Mouse (Mus musculus) C2C12 (cell line): ENCODE results near the gene Acvrl1. TPM values are rescaled to one million over a fixed set of nuclear protein-coding genes. Genes with fewer than 3 reads are reported as not detected.
A peak's percentile ranks its signal among the peaks of the same experiment; 100 is the strongest.

Source experiments
- H3K27me3 ChIP-seq: one replicate; pipeline ENCODE4 v1.6.1; 2011; ENCODE audit not compliant: control insufficient read depth, insufficient read depth, insufficient read length
- H3K36me3 ChIP-seq: one replicate; pipeline ENCODE4 v1.6.1; 2011; ENCODE audit not compliant: control insufficient read depth, insufficient read depth
- H3K4me3 ChIP-seq: one replicate; pipeline ENCODE4 v1.5.1; 2011; ENCODE audit warnings: mild to moderate bottlenecking, control low read depth; ENCODE audit not compliant: poor library complexity, insufficient read depth, severe bottlenecking
- H3K79me2 ChIP-seq: one replicate; pipeline ENCODE4 v1.6.1; 2011; ENCODE audit not compliant: control insufficient read depth, insufficient read depth
- H3K79me3 ChIP-seq: one replicate; pipeline ENCODE4 v1.6.1; 2011; ENCODE audit warnings: low read depth, control low read depth
- H3ac ChIP-seq: one replicate; pipeline ENCODE3; 2011; ENCODE audit warnings: low read depth; ENCODE audit not compliant: control insufficient read depth, insufficient read length
- CEBPB ChIP-seq: IDR thresholded peaks from one replicate; pipeline ENCODE4 v1.6.1; 2011; ENCODE audit warnings: low read depth, mild to moderate bottlenecking, control low read depth, moderate library complexity
- CTCF ChIP-seq: IDR thresholded peaks from one replicate; pipeline ENCODE4 v1.5.1; 2011; ENCODE audit not compliant: control insufficient read depth, insufficient read depth, insufficient read length
- FOSL1 ChIP-seq: IDR thresholded peaks from one replicate; pipeline ENCODE4 v1.8.0; 2011; ENCODE audit warnings: mild to moderate bottlenecking, low read length; ENCODE audit not compliant: poor library complexity, insufficient read depth, severe bottlenecking
- MAX ChIP-seq: IDR thresholded peaks from one replicate; pipeline ENCODE4 v1.6.1; 2011; ENCODE audit warnings: mild to moderate bottlenecking, control low read depth
- MYOD1 ChIP-seq: IDR thresholded peaks from one replicate; pipeline ENCODE4 v1.6.1; 2011; ENCODE audit warnings: low read depth; ENCODE audit not compliant: control insufficient read depth, insufficient read length
- MYOG ChIP-seq: IDR thresholded peaks from one replicate; pipeline ENCODE4 v1.6.1; 2011; ENCODE audit not compliant: control insufficient read depth, insufficient read length; ENCODE audit errors: extremely low read depth
- USF1 ChIP-seq: IDR thresholded peaks from one replicate; pipeline ENCODE4 v1.6.1; 2011; ENCODE audit warnings: low read depth, mild to moderate bottlenecking, control low read depth, moderate library complexity
- polyA plus RNA-seq: library from polyadenylated mRNA; unstranded; fragments of >200 nt; fragmentation: generic; extraction: Trizol; gene quantifications from one replicate; pipeline ENCODE4 v1.2.1, GENCODE M21; 2012; ENCODE audit warnings: missing spikeins

Gene Acvrl1
- polyA plus RNA-seq, 1 experiment: 0.05 TPM

GRCm38 (mm10) chr15:101084499-101084898 lies 43.8 kb upstream of the Acvrl1 start:
- Histone ChIP-seq H3K79me2 (no peaks in the 10 kb centered on the region), H3ac (no peak overlapping the region), H3K27me3 (peaks cover 48% of the 10 kb centered on the region), H3K4me3 (no peak overlapping the region), H3K36me3 (no peaks in the 10 kb centered on the region), H3K79me3 (no peaks in the 10 kb centered on the region)
- TF ChIP-seq MAX: no peak
- no peak for TF ChIP-seq CTCF
- no peak for TF ChIP-seq CEBPB
- no peak for TF ChIP-seq MYOD1
- no peak for TF ChIP-seq USF1
- TF ChIP-seq FOSL1: no peak
- no peak for TF ChIP-seq MYOG

- Histone ChIP-seq H3K36me3 (no peaks in the 10 kb centered on the region), H3ac (no peak overlapping the region), H3K4me3 (no peak overlapping the region), H3K79me2 (no peaks in the 10 kb centered on the region), H3K79me3 (no peaks in the 10 kb centered on the region), H3K27me3 (peaks cover 40% of the 10 kb centered on the region)
- no peak for TF ChIP-seq CTCF
Measured at GRCm38 (mm10) chr15:101086451-101086850, 41.9 kb upstream of the Acvrl1 start.

GRCm38 (mm10) chr15:101086956-101087355 lies 41.4 kb upstream of the Acvrl1 start:
- H3K4me3 ChIP-seq: no peak overlapping the region
- H3K27me3 ChIP-seq: peaks cover 43% of the 10 kb centered on the region
- no peaks in the 10 kb centered on the region for H3K36me3 ChIP-seq
- TF ChIP-seq MAX: no peak
- TF ChIP-seq CEBPB: peak; percentile 50
- no peaks in the 10 kb centered on the region for H3K79me3 ChIP-seq
- H3ac ChIP-seq: no peak overlapping the region
- H3K79me2 ChIP-seq: no peaks in the 10 kb centered on the region

- Histone ChIP-seq H3ac (no peak overlapping the region), H3K79me3 (no peaks in the 10 kb centered on the region), H3K27me3 (peaks cover 47% of the 10 kb centered on the region), H3K4me3 (no peak overlapping the region), H3K36me3 (no peaks in the 10 kb centered on the region), H3K79me2 (no peaks in the 10 kb centered on the region)
- TF ChIP-seq MAX: no peak
- no peak for TF ChIP-seq USF1
- TF ChIP-seq MYOG: no peak
- no peak for TF ChIP-seq CEBPB
- no peak for TF ChIP-seq FOSL1
- TF ChIP-seq MYOD1: no peak
- no peak for TF ChIP-seq CTCF
Measured at GRCm38 (mm10) chr15:101088291-101088690, 40.0 kb upstream of the Acvrl1 start.

- Histone ChIP-seq H3K79me3 (no peaks in the 10 kb centered on the region), H3K4me3 (no peak overlapping the region), H3K27me3 (peaks cover 56% of the 10 kb centered on the region), H3ac (no peak overlapping the region), H3K79me2 (no peaks in the 10 kb centered on the region), H3K36me3 (no peaks in the 10 kb centered on the region)
- TF ChIP-seq MYOG (no peak), MAX (no peak), CTCF (no peak), CEBPB (no peak), MYOD1 (no peak), FOSL1 (no peak), USF1 (no peak)
Measured at GRCm38 (mm10) chr15:101091551-101091950, 36.8 kb upstream of the Acvrl1 start.

- no peak for TF ChIP-seq USF1
- no peak for TF ChIP-seq MAX
- TF ChIP-seq MYOD1: no peak
- TF ChIP-seq FOSL1: no peak
- Histone ChIP-seq H3K36me3 (no peaks in the 10 kb centered on the region), H3ac (no peak overlapping the region), H3K4me3 (no peak overlapping the region), H3K79me3 (no peaks in the 10 kb centered on the region), H3K79me2 (no peaks in the 10 kb centered on the region), H3K27me3 (peaks cover 59% of the 10 kb centered on the region)
Measured at GRCm38 (mm10) chr15:101092121-101092828, 36.0 kb upstream of the Acvrl1 start.
